Mouse (Mus musculus): ENCODE data around the gene Kcnc4.

Kcnc4 gene

GRCm38 (mm10) chr3:107391198-107391597, 68.2 kb downstream of the Kcnc4 start:
- DNase-seq (ENCODE audit: extremely low read depth, insufficient read length, low spot score) = no peak
